Mouse (Mus musculus): ENCODE data around the gene Fez2. TPM values are rescaled to one million over a fixed set of nuclear protein-coding genes. Genes with fewer than 3 reads are reported as not detected.

Gene Fez2
- polyA plus RNA-seq, 1 experiment from 2014 or later: 63.6 TPM

GRCm38 (mm10) chr17:78406854-78407253 is 11.1 kb downstream of the Fez2 start:
- H3K4me1 ChIP-seq: peaks cover 8% of the 10 kb centered on the region; the same call in 1 of the 2 replicates
- no peak overlapping the region for H3K9ac ChIP-seq (replicated peaks)
- H3K4me3 ChIP-seq (replicated peaks): no peak overlapping the region
- no peak overlapping the region for H3K4me2 ChIP-seq
- H3K9me3 ChIP-seq (replicated peaks): no peaks in the 10 kb centered on the region
- no peaks in the 10 kb centered on the region; the same call in 1 of the 2 replicates for H3K36me3 ChIP-seq
- ATAC-seq (ENCODE audit: low FRiP score): no peak
- WGBS: 86% methylated on average over 10 of the region's 10 CpGs
- H3K27me3 ChIP-seq (replicated peaks): no peaks in the 10 kb centered on the region
- H3K27ac ChIP-seq (replicated peaks): no peak overlapping the region

- Histone ChIP-seq H3K36me3 (peaks cover 4% of the 10 kb centered on the region; the same call in 1 of the 2 replicates), H3K9me3 (replicated peaks) (no peaks in the 10 kb centered on the region), H3K4me1 (peaks cover 6% of the 10 kb centered on the region; the same call in 1 of the 2 replicates), H3K4me2 (no peak overlapping the region), H3K27ac (replicated peaks) (no peak overlapping the region), H3K27me3 (replicated peaks) (no peaks in the 10 kb centered on the region), H3K9ac (replicated peaks) (no peak overlapping the region), H3K4me3 (replicated peaks) (no peak overlapping the region)
- 96% methylated on average over 3 of the region's 3 CpGs for WGBS
- ATAC-seq (ENCODE audit: low FRiP score): no peak
Observed at GRCm38 (mm10) chr17:78405336-78405735, 12.6 kb downstream of the Fez2 start.

GRCm38 (mm10) chr17:78403804-78404203 is 14.1 kb downstream of the Fez2 start:
- no peak for ATAC-seq (ENCODE audit: low FRiP score)
- no peak overlapping the region for H3K4me3 ChIP-seq (replicated peaks)
- H3K27ac ChIP-seq (replicated peaks): no peak overlapping the region
- H3K9ac ChIP-seq (replicated peaks): no peak overlapping the region
- no peak overlapping the region for H3K4me2 ChIP-seq
- H3K9me3 ChIP-seq (replicated peaks): no peaks in the 10 kb centered on the region
- no peaks in the 10 kb centered on the region for H3K4me1 ChIP-seq
- H3K36me3 ChIP-seq: peaks cover 8% of the 10 kb centered on the region; the same call in 1 of the 2 replicates
- WGBS: 96% methylated on average over 9 of the region's 9 CpGs
- H3K27me3 ChIP-seq (replicated peaks): no peaks in the 10 kb centered on the region

- Histone ChIP-seq H3K27ac (replicated peaks) (no peak overlapping the region), H3K9ac (replicated peaks) (no peak overlapping the region), H3K4me1 (no peaks in the 10 kb centered on the region), H3K27me3 (replicated peaks) (no peaks in the 10 kb centered on the region), H3K36me3 (peaks cover 8% of the 10 kb centered on the region; the same call in 1 of the 2 replicates), H3K9me3 (replicated peaks) (no peaks in the 10 kb centered on the region), H3K4me3 (replicated peaks) (no peak overlapping the region), H3K4me2 (no peak overlapping the region)
- ATAC-seq (ENCODE audit: low FRiP score): no peak
- 89% methylated on average over 4 of the region's 4 CpGs for WGBS
Observed at GRCm38 (mm10) chr17:78403229-78403628, 14.7 kb downstream of the Fez2 start.

GRCm38 (mm10) chr17:78402174-78402573 is 15.8 kb downstream of the Fez2 start:
- Histone ChIP-seq H3K9ac (replicated peaks) (no peak overlapping the region), H3K4me1 (no peaks in the 10 kb centered on the region), H3K36me3 (peaks cover 8% of the 10 kb centered on the region; the same call in 1 of the 2 replicates), H3K9me3 (replicated peaks) (no peaks in the 10 kb centered on the region), H3K4me2 (no peak overlapping the region), H3K27me3 (replicated peaks) (no peaks in the 10 kb centered on the region), H3K4me3 (replicated peaks) (no peak overlapping the region), H3K27ac (replicated peaks) (no peak overlapping the region)
- no peak for ATAC-seq (ENCODE audit: low FRiP score)
- WGBS: 90% methylated on average over 6 of the region's 6 CpGs

GRCm38 (mm10) chr17:78401713-78402112 is 16.2 kb downstream of the Fez2 start:
- no peak for ATAC-seq (ENCODE audit: low FRiP score)
- WGBS: 41% methylated on average over 4 of the region's 4 CpGs
- H3K4me1 ChIP-seq: no peaks in the 10 kb centered on the region

GRCm38 (mm10) chr17:78401311-78401710 is 16.6 kb downstream of the Fez2 start:
- Histone ChIP-seq H3K36me3 (peaks cover 8% of the 10 kb centered on the region; the same call in 1 of the 2 replicates), H3K27me3 (replicated peaks) (no peaks in the 10 kb centered on the region), H3K9ac (replicated peaks) (no peak overlapping the region), H3K4me3 (replicated peaks) (no peak overlapping the region), H3K4me2 (no peak overlapping the region), H3K9me3 (replicated peaks) (no peaks in the 10 kb centered on the region), H3K4me1 (no peaks in the 10 kb centered on the region), H3K27ac (replicated peaks) (no peak overlapping the region)
- WGBS: 74% methylated on average over 6 of the region's 6 CpGs
- no peak for ATAC-seq (ENCODE audit: low FRiP score)

More at GRCm38 (mm10) chr17:78401713-78402112, 16.2 kb downstream of the Fez2 start:
- peaks cover 8% of the 10 kb centered on the region; the same call in 1 of the 2 replicates for H3K36me3 ChIP-seq
- no peak overlapping the region for H3K4me3 ChIP-seq (replicated peaks)
- H3K27ac ChIP-seq (replicated peaks): no peak overlapping the region
- no peaks in the 10 kb centered on the region for H3K9me3 ChIP-seq (replicated peaks)
- H3K9ac ChIP-seq (replicated peaks): no peak overlapping the region
- no peak overlapping the region for H3K4me2 ChIP-seq
- no peaks in the 10 kb centered on the region for H3K27me3 ChIP-seq (replicated peaks)

- Histone ChIP-seq H3K27ac (replicated peaks) (no peak overlapping the region), H3K36me3 (peaks cover 8% of the 10 kb centered on the region; the same call in 1 of the 2 replicates), H3K9ac (replicated peaks) (no peak overlapping the region), H3K4me3 (replicated peaks) (no peak overlapping the region), H3K4me1 (no peaks in the 10 kb centered on the region), H3K9me3 (replicated peaks) (no peaks in the 10 kb centered on the region), H3K4me2 (no peak overlapping the region), H3K27me3 (replicated peaks) (no peaks in the 10 kb centered on the region)
- no peak for ATAC-seq (ENCODE audit: low FRiP score)
- whole genome bisulfite sequencing: 85% methylated on average over 12 of the region's 12 CpGs
Observed at GRCm38 (mm10) chr17:78400130-78400840, 17.7 kb downstream of the Fez2 start.

DNA sequence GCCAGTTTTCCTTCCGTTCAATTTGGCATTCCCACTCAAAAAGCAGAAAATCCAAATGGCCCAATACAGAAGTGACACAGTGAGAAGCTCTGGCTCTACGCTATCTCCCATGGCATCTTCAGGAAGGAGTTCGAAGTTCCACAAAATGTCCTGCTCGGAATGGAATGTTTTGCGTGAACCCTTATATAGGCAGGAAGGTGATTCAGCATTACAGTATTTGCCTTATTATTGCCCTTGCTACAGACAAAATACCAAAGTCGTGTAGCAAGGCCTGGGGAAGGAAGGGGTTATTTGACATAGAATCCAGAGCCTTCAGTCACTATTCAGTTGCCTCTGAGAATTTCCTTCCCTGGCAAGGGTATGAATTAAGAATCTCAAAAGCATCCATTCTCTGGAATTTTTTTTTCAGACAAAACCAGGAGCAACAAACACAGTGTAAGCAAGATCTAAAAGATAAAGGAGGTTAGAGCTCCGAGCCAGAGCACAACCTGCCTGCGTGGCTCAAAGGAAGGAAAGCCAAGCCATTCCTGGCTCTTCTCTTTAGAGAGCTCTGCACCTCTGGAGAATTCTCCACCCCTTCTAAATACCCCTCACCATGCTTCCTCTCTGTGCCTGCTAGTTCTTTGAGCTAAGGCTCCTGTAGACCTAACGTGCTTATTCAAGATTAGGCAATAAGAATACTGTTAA is 25.4 kb downstream of the Fez2 start:
- H3K36me3 ChIP-seq: 0 out of 2 replicates have a peak, but pooled peaks cover 3% of the 10 kb centered on the region
- no peaks in the 10 kb centered on the region for H3K9me3 ChIP-seq (replicated peaks)
- H3K9ac ChIP-seq (replicated peaks): no peak overlapping the region
- no peak overlapping the region for H3K4me3 ChIP-seq (replicated peaks)
- no peak for ATAC-seq (ENCODE audit: low FRiP score)
- H3K4me2 ChIP-seq: no peak overlapping the region
- 86% methylated on average over 9 of the region's 9 CpGs for WGBS
- H3K27me3 ChIP-seq (replicated peaks): no peaks in the 10 kb centered on the region
- no peak overlapping the region for H3K27ac ChIP-seq (replicated peaks)
- no peaks in the 10 kb centered on the region for H3K4me1 ChIP-seq

DNA sequence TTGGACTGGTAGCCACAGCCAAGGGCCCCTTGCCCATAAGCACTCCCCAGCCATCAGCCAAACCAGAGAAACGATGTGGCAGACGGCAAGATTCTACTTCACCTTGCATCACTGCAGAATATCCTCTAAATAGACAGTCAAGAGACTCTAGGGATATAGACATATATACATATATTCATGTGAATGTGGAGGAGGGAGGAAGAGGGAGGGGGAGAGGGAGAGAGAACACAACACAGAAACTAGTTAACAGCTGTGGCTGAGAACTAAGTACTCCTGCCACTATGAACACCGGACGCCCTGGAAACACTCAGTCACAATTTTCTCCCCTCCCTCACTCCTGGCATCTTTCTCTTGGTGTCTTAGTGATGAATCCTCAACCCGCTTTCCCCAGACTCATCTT is 28.4 kb downstream of the Fez2 start:
- Histone ChIP-seq H3K9ac (replicated peaks) (no peak overlapping the region), H3K27me3 (replicated peaks) (no peaks in the 10 kb centered on the region), H3K9me3 (replicated peaks) (no peaks in the 10 kb centered on the region), H3K4me2 (no peak overlapping the region), H3K36me3 (no peaks in the 10 kb centered on the region), H3K4me3 (replicated peaks) (no peak overlapping the region), H3K4me1 (no peaks in the 10 kb centered on the region), H3K27ac (replicated peaks) (no peak overlapping the region)
- no peak for ATAC-seq (ENCODE audit: low FRiP score)
- 90% methylated on average over 5 of the region's 5 CpGs for WGBS

- H3K4me2 ChIP-seq: no peak overlapping the region
- WGBS: 85% methylated on average over 9 of the region's 9 CpGs
- no peak for ATAC-seq (ENCODE audit: low FRiP score)
Observed at GRCm38 (mm10) chr17:78388101-78388847, 29.7 kb downstream of the Fez2 start.

More at GRCm38 (mm10) chr17:78388101-78388847, 29.7 kb downstream of the Fez2 start:
- no peaks in the 10 kb centered on the region for H3K36me3 ChIP-seq
- no peak overlapping the region for H3K4me3 ChIP-seq (replicated peaks)
- no peaks in the 10 kb centered on the region for H3K4me1 ChIP-seq
- H3K9ac ChIP-seq (replicated peaks): no peak overlapping the region
- H3K27me3 ChIP-seq (replicated peaks): no peaks in the 10 kb centered on the region
- no peak overlapping the region for H3K27ac ChIP-seq (replicated peaks)
- H3K9me3 ChIP-seq (replicated peaks): no peaks in the 10 kb centered on the region

All from neural tube, embryonic 15.5 days (tissue).